Mouse (Mus musculus) heart, adult 2 months (tissue): ENCODE results near the gene Chtop.

ENCODE experiments used
- CTCF ChIP-seq: fragments of 200-600 bp; IDR thresholded peaks from 2 replicates; pipeline ENCODE4 v1.8.1; 2022; ENCODE audit warnings: antibody characterized with exemption, mild to moderate bottlenecking, moderate library complexity
- EP300 ChIP-seq: fragments of 200-500 bp; IDR thresholded peaks from 2 replicates; pipeline ENCODE4 v1.6.1; 2011; ENCODE audit warnings: low read depth, low read length, control low read depth; ENCODE audit not compliant: insufficient read depth
- POLR2A ChIP-seq: fragments of 200-500 bp; IDR thresholded peaks from 2 replicates; pipeline ENCODE4 v1.6.1; 2011; ENCODE audit warnings: mild to moderate bottlenecking, low read depth, low read length, control low read depth; ENCODE audit not compliant: insufficient read depth

- TF ChIP-seq EP300 (no peak), POLR2A (no peak), CTCF (no peak)
These were observed 8.4 kb upstream of the Chtop start for GRCm38 (mm10) chr3:90517711-90518110.
